Mouse (Mus musculus): ENCODE measurements at regions not wholly inside any gene's neighbourhood (a gene's known extent, or its start where the extent isn't known, plus 50 kb on each side); places are given as distances from the start of the nearest gene placed in this dataset.

DNA sequence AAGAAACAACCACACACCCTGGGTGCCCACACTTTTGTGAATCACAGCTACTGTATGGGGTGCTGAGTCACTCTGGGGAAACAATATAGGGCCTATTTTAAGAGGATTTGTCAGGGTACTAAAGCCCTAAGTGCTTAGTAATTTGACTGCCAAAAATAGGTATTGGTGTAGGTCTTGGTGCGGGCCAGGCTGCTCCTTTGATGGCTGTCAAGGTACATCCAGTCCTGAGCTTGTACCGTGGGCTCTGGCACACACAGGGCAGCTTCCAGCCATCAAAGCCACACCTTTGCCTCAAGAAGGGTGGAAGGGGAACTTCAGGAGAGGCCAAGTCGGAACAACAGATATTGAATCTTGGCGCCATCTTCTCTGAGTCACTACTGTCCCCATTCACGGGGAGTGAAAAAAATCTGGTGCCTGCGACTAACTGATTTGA lies 64.2 kb upstream of the Dlg1 start:
- no peak for DNase-seq

DNA sequence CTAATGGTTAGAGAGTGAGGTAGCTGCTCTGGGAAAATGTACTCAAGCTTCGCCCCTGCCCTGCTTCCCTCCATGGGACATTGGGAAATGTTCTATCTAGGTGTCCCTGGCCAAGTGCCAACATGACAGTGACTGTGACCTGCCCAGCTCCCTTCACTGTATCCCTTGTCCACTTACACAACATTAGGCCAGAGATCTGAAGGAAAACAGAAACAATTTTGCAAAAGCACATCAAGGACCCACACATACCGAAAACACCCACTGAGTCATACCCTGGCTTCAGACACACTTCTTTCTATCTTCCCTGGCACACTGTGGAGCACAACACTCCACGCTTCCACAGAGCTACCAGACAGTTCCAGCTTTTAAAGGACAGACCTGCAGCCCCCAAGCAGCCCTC lies 62.0 kb upstream of the Dlg1 start:
- DNase-seq: peak in 1 of 2 experiments; percentile 4

DNA sequence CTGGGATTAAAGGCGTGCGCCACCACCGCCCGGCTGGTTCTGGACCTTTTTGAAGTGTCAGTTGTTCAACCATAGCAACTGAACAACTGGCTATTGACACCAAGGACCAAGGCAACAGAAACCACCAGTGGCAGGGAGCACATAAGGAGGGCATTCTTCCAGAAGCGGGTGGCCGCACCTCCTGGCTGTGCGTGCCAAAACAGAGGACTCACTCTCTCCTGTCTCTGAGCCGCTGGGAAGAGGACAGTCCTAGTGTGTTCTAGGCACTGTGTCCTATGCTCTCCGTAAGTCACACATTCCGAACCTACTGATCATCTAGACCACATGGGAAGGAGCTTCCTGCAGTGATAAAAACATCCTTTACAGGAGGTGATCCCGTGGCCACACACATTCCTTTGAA lies 60.1 kb upstream of the Dlg1 start:
- no peak for DNase-seq

DNA sequence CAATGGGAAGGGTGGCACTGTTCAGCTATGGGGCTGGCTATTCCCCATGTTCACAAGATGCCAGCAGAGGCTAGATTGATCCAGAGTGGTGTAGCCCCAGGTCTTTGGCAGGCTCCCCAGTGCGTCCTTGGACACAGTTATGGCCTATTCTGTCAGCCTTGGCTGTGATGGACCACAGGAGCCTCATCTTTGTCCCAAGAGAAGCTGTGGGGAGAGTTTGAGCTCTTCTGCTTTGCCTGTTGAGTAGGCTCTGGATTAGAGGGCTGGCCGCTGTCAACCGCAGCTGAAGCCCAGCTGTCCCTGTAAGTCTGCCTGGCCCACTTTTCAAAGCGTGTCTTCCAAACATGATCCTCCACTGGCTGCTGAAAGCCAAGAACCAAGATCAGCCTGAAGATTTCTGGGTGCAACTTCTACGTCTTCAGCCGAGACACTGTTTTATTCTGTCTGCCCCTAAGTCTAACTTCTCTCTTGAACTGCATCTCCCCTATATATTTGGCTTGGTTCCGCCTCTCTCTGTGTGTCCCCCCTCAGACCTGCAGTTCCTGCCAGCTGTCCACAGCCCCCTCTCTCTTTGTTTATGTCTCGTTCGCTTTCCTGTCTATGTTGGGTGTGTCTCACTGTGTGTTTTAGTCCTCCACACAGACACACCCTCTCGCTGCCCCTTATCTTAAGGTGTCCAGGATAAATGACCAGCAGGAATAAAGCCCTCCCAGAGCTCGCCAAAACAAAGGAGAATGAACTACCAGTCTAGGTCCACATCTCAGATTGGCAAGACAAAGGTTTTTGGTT lies 56.7 kb upstream of the Dlg1 start:
- peak in 1 of 2 experiments; percentile 11 for DNase-seq

DNA sequence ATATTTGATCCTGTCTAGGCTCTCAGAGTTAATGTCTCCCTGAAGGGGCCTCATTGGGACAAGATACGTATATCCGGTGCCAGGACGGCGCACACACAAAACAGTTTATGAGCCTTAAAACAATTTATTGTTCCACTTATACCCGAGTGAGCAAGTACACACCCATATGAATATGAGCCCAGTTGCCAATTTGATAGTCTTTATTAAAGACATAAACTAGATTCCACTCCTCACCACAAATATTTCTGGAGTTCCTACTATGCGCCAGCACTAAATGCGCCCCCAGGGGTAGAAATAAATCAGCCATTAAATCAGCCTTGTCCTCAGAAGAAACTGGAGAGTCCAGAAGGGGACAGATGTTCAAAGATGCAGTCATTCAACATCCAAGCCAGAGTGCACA lies 54.3 kb upstream of the Dlg1 start:
- peak in 1 of 2 experiments; percentile 3 for DNase-seq

DNA sequence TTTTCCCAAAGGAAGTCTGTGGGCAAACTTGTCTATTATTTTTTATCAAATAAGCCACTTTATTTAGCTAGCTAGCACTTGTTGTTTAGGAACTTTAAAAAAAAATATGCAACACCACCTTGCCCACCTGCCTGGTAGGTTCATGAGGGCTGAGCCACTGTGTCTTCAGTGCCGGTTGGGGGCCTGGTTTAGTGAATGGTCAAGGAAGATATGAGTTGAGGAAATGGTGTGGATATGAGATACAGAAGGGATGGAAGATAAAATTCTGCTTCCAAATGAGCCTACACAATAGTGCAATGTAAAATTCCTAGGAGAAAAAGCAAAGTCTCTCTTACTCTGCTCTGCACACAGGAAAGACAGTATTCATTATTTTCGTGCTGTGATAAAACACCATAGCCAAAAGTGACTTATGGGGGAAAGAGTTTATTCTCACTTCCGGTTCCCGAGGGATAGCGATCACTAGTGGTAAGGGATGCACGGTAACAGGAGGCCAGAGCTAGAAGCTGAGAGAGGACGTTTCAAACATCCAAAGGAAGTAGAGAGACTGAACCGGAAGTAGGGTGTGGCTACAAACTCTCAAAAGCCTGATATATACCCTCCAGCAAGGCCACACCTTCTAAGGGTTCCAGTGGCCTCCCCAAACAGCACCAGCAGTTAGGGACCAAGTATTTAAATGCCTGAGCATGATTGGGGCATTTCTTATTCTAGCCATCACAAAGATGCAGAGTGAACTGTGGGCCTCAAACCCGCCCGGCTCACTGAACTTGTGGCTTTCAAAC lies 53.7 kb upstream of the Dlg1 start:
- DNase-seq: no peak

All from kidney, postnatal 36 days (tissue).